ENCODE assay signal across 9 mouse cellular contexts in the genomic region with DNA sequence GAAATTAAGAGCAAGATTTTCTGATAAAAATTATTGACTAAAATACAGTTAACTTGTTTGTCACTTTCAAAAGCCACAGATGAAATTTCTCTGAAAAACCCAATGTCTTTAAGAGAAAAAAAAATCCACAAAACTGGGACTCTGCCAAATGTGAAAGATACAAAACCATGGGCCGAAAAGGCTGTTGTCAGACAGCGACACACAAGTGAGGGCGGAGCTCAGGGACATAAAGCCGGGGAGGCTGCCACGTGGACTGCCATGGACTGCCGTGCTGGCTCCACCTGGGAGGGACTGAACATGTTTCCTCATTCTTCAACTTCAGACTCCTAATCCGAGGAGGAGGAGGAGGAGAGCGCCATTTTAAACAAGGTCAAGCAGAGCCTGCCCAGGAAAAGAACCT.
DNase-seq lines count a peak whose midpoint lies in the region; ATAC-seq lines count a peak whose summit lies in the region.
"Had no signal": no experiment of that assay in that cellular context is flagged by ENCODE, and none has a peak within 500 bp of the region (broad histone marks: within the 10 kb centered on the region; RNA-seq: fewer than 3 reads in every experiment).

No protein-coding gene starts in this region.

- no peak overlapping the region for H3K27ac ChIP-seq in midbrain, embryonic 13.5 days
- no peak overlapping the region for H3K27ac ChIP-seq in midbrain, embryonic 15.5 days
- H3K27ac ChIP-seq in limb, embryonic 10.5 days = 0 out of 2 replicates have a peak overlapping the region, but pooled peaks have one; percentile 38
- H3K27ac ChIP-seq in stomach, embryonic 15.5 days = 0 out of 2 replicates have a peak overlapping the region, but pooled peaks have one; percentile 29
- H3K27ac ChIP-seq: liver, embryonic 13.5 days had no signal

- ATAC-seq in midbrain, embryonic 13.5 days = no peak
- ATAC-seq in midbrain, embryonic 15.5 days (replicated peaks) = no peak
- no peak for ATAC-seq in stomach, embryonic 15.5 days (ENCODE audit: insufficient read depth, low FRiP score, low read depth)

- no peaks in the 10 kb centered on the region for H3K9me3 ChIP-seq in midbrain, embryonic 13.5 days
- no peaks in the 10 kb centered on the region for H3K9me3 ChIP-seq in midbrain, embryonic 15.5 days
- H3K9me3 ChIP-seq in limb, embryonic 10.5 days (replicated peaks) = no peaks in the 10 kb centered on the region
- H3K9me3 ChIP-seq in stomach, embryonic 15.5 days = no peaks in the 10 kb centered on the region
- H3K9me3 ChIP-seq: liver, embryonic 13.5 days had no signal

- H3K9ac ChIP-seq in midbrain, embryonic 13.5 days (replicated peaks) = 0 out of 2 replicates have a peak overlapping the region, but pooled peaks have one; percentile 14
- H3K9ac ChIP-seq in midbrain, embryonic 15.5 days = no peak overlapping the region
- H3K9ac ChIP-seq in stomach, embryonic 15.5 days = no peak overlapping the region
- H3K9ac ChIP-seq: liver, embryonic 13.5 days had no signal

- no peak overlapping the region for H3K4me2 ChIP-seq in midbrain, embryonic 13.5 days (replicated peaks)
- H3K4me2 ChIP-seq in midbrain, embryonic 15.5 days = no peak overlapping the region
- 0 out of 2 replicates have a peak overlapping the region, but pooled peaks have one; percentile 6 for H3K4me2 ChIP-seq in stomach, embryonic 15.5 days
- H3K4me2 ChIP-seq: liver, embryonic 13.5 days had no signal

- no peak overlapping the region for H3K4me3 ChIP-seq in midbrain, embryonic 13.5 days (replicated peaks)
- H3K4me3 ChIP-seq in midbrain, embryonic 15.5 days = no peak overlapping the region
- no peak overlapping the region for H3K4me3 ChIP-seq in limb, embryonic 10.5 days
- H3K4me3 ChIP-seq in stomach, embryonic 15.5 days (replicated peaks) = no peak overlapping the region
- H3K4me3 ChIP-seq: liver, embryonic 13.5 days had no signal

- 49% methylated on average over 8 of the region's 8 CpGs for WGBS in midbrain, embryonic 13.5 days
- 39% methylated on average over 8 of the region's 8 CpGs for WGBS in midbrain, embryonic 15.5 days
- 60% methylated on average over 8 of the region's 8 CpGs for WGBS in limb, embryonic 10.5 days
- WGBS in stomach, embryonic 15.5 days = 34% methylated on average over 8 of the region's 8 CpGs

- H3K4me1 ChIP-seq in midbrain, embryonic 13.5 days (replicated peaks) = peaks cover 14% of the 10 kb centered on the region
- peaks cover 4% of the 10 kb centered on the region; the same call in 1 of the 2 replicates for H3K4me1 ChIP-seq in midbrain, embryonic 15.5 days
- H3K4me1 ChIP-seq in limb, embryonic 10.5 days = peaks cover 14% of the 10 kb centered on the region
- peaks cover 4% of the 10 kb centered on the region; the same call in 1 of the 2 replicates for H3K4me1 ChIP-seq in stomach, embryonic 15.5 days

- DNase-seq in adrenal gland, postnatal 10 days = peak; percentile 27
- DNase-seq in adrenal gland, adult 18-20 months (ENCODE audit: low spot score in 2 of 2) = no peak
- no peak for DNase-seq in limb, embryonic 10.5 days (ENCODE audit: low spot score)
- DNase-seq in layer of hippocampus, adult 18-20 months (ENCODE audit: low spot score in 2 of 2) = no peak
- no peak for DNase-seq in embryo, embryonic 9.5 days (ENCODE audit: extremely low spot score)
- DNase-seq: liver, embryonic 13.5 days had no signal

- H3K27me3 ChIP-seq in midbrain, embryonic 13.5 days = no peaks in the 10 kb centered on the region
- no peaks in the 10 kb centered on the region for H3K27me3 ChIP-seq in midbrain, embryonic 15.5 days (replicated peaks)
- peaks cover 6% of the 10 kb centered on the region; the same call in 1 of the 2 replicates for H3K27me3 ChIP-seq in limb, embryonic 10.5 days (ENCODE audit: low read depth, poor library complexity, severe bottlenecking)
- H3K27me3 ChIP-seq in stomach, embryonic 15.5 days (replicated peaks) = no peaks in the 10 kb centered on the region

- no peaks in the 10 kb centered on the region for H3K36me3 ChIP-seq in midbrain, embryonic 13.5 days
- H3K36me3 ChIP-seq in midbrain, embryonic 15.5 days (replicated peaks) = no peaks in the 10 kb centered on the region
- H3K36me3 ChIP-seq in limb, embryonic 10.5 days = no peaks in the 10 kb centered on the region
- no peaks in the 10 kb centered on the region for H3K36me3 ChIP-seq in stomach, embryonic 15.5 days
- H3K36me3 ChIP-seq: liver, embryonic 13.5 days had no signal

Comparison
In these comparisons a context has a peak if more than half of its experiments do, and no peak if none do; other contexts are left out.
1. H3K27ac ChIP-seq: peak in limb, embryonic 10.5 days (single experiment) and stomach, embryonic 15.5 days (single experiment); none in midbrain, embryonic 13.5 days (single experiment) and midbrain, embryonic 15.5 days (single experiment).